ENCODE assay signal across 21 mouse cellular contexts in genomic region chr7:83972485-83972884, GRCm38 (mm10).
DNase-seq lines count a peak whose midpoint lies in the region; ATAC-seq and TF ChIP-seq lines count a peak whose summit lies in the region.
"Had no signal": no experiment of that assay in that cellular context is flagged by ENCODE, and none has a peak within 500 bp of the region (broad histone marks: within the 10 kb centered on the region; RNA-seq: fewer than 3 reads in every experiment).

No protein-coding gene starts in this region.

- no peaks in the 10 kb centered on the region for H3K36me3 ChIP-seq in embryonic facial prominence, embryonic 14.5 days (ENCODE audit: control insufficient read depth, insufficient read depth, low read length)
- H3K36me3 ChIP-seq in embryonic facial prominence, embryonic 10.5 days (replicated peaks): no peaks in the 10 kb centered on the region
- no peaks in the 10 kb centered on the region for H3K36me3 ChIP-seq in lung, embryonic 14.5 days (ENCODE audit: insufficient read depth)
- H3K36me3 ChIP-seq: forebrain, embryonic 15.5 days; heart, embryonic 10.5 days; limb, embryonic 12.5 days; neural tube, embryonic 12.5 days had no signal

- TF ChIP-seq CTCF in lung, embryonic 14.5 days (IDR thresholded peaks at IDR 0.05; ENCODE audit: low read depth): no peak

- H3K9me3 ChIP-seq in embryonic facial prominence, embryonic 14.5 days (ENCODE audit: control insufficient read depth, low read length): no peaks in the 10 kb centered on the region
- no peaks in the 10 kb centered on the region for H3K9me3 ChIP-seq in embryonic facial prominence, embryonic 10.5 days
- no peaks in the 10 kb centered on the region for H3K9me3 ChIP-seq in lung, embryonic 14.5 days (ENCODE audit: low read depth, low read length)
- H3K9me3 ChIP-seq: forebrain, embryonic 15.5 days; heart, embryonic 10.5 days; limb, embryonic 12.5 days; megakaryocyte, embryonic 14.5 days; neural tube, embryonic 12.5 days had no signal

- no peak for ATAC-seq in embryonic facial prominence, embryonic 14.5 days (ENCODE audit: low read depth)
- peak; percentile 78 for ATAC-seq in lung, embryonic 14.5 days (ENCODE audit: insufficient read depth)
- ATAC-seq in monocyte, adult 5-6 weeks (replicated peaks; ENCODE audit: insufficient number of reproducible peaks, low FRiP score, low TSS enrichment, poor library complexity, severe bottlenecking): no peak
- ATAC-seq: forebrain, embryonic 15.5 days; midbrain, embryonic 16.5 days had no signal

- no peaks in the 10 kb centered on the region for H3K27me3 ChIP-seq in embryonic facial prominence, embryonic 14.5 days (replicated peaks; ENCODE audit: control insufficient read depth, insufficient read depth, low read length)
- H3K27me3 ChIP-seq in embryonic facial prominence, embryonic 10.5 days (replicated peaks; ENCODE audit: low read depth, poor library complexity, severe bottlenecking): no peaks in the 10 kb centered on the region
- H3K27me3 ChIP-seq in lung, embryonic 14.5 days (ENCODE audit: insufficient read depth, low read length): no peaks in the 10 kb centered on the region
- H3K27me3 ChIP-seq: forebrain, embryonic 15.5 days; limb, embryonic 12.5 days; neural tube, embryonic 12.5 days had no signal

- H3K9ac ChIP-seq in embryonic facial prominence, embryonic 14.5 days (ENCODE audit: low read depth, low read length): no peak overlapping the region
- no peak overlapping the region for H3K9ac ChIP-seq in lung, embryonic 14.5 days
- H3K9ac ChIP-seq: forebrain, embryonic 15.5 days; limb, embryonic 12.5 days; liver, embryonic 14.5 days; neural tube, embryonic 12.5 days had no signal

- H3K27ac ChIP-seq in embryonic facial prominence, embryonic 14.5 days (replicated peaks; ENCODE audit: low read depth, low read length): no peak overlapping the region
- H3K27ac ChIP-seq in embryonic facial prominence, embryonic 10.5 days (replicated peaks): no peak overlapping the region
- no peak overlapping the region for H3K27ac ChIP-seq in lung, embryonic 14.5 days (ENCODE audit: low read depth)
- H3K27ac ChIP-seq: forebrain, embryonic 15.5 days; heart, embryonic 10.5 days; limb, embryonic 12.5 days; liver, embryonic 14.5 days; neural tube, embryonic 12.5 days had no signal

- H3K4me1 ChIP-seq in embryonic facial prominence, embryonic 14.5 days (ENCODE audit: control insufficient read depth, insufficient read depth, low read length): no peaks in the 10 kb centered on the region
- peaks cover 11% of the 10 kb centered on the region for H3K4me1 ChIP-seq in embryonic facial prominence, embryonic 10.5 days
- H3K4me1 ChIP-seq in lung, embryonic 14.5 days (ENCODE audit: insufficient read depth): no peaks in the 10 kb centered on the region; the same call in 1 of the 2 replicates
- H3K4me1 ChIP-seq: forebrain, embryonic 15.5 days; heart, embryonic 10.5 days; limb, embryonic 12.5 days; neural tube, embryonic 12.5 days had no signal

- WGBS in embryonic facial prominence, embryonic 14.5 days: 49% methylated on average over 7 of the region's 7 CpGs
- WGBS in embryonic facial prominence, embryonic 10.5 days: 69% methylated on average over 7 of the region's 7 CpGs
- WGBS in lung, embryonic 14.5 days: 35% methylated on average over 7 of the region's 7 CpGs

- peak; percentile 6 for DNase-seq in embryonic facial prominence, embryonic 14.5 days (ENCODE audit: low spot score)
- no peak for DNase-seq in embryonic facial prominence, embryonic 10.5 days (ENCODE audit: low spot score)
- peak; percentile 24 to 35 for DNase-seq in kidney, postnatal 4 days
- DNase-seq in kidney, postnatal 25 days: no peak
- DNase-seq in lung, embryonic 14.5 days: peak; percentile 81
- peak; percentile 34 for DNase-seq in lung, postnatal 25 days (ENCODE audit: low spot score)
- DNase-seq in c-Kit-positive CD71-positive TER-119-positive erythroid progenitor cells, embryonic 14.5 days (ENCODE audit: low spot score): no peak
- DNase-seq: adrenal gland, postnatal 25 days; gastrocnemius, postnatal 36 days; heart, postnatal 36 days; kidney, adult 9 months; right cerebral cortex, postnatal 14 days; thymus, postnatal 14 days had no signal

- no peak overlapping the region for H3K4me2 ChIP-seq in embryonic facial prominence, embryonic 14.5 days (ENCODE audit: low read depth, low read length)
- H3K4me2 ChIP-seq in lung, embryonic 14.5 days: no peak overlapping the region
- H3K4me2 ChIP-seq: forebrain, embryonic 15.5 days; limb, embryonic 12.5 days; neural tube, embryonic 12.5 days had no signal

- no peak overlapping the region for H3K4me3 ChIP-seq in embryonic facial prominence, embryonic 14.5 days (ENCODE audit: low read depth, low read length)
- no peak overlapping the region for H3K4me3 ChIP-seq in embryonic facial prominence, embryonic 10.5 days
- no peak overlapping the region for H3K4me3 ChIP-seq in lung, embryonic 14.5 days (ENCODE audit: low read depth, low read length)
- H3K4me3 ChIP-seq: forebrain, embryonic 15.5 days; heart, embryonic 10.5 days; limb, embryonic 12.5 days; neural tube, embryonic 12.5 days had no signal

Comparison
In these comparisons a context has a peak if more than half of its experiments do, and no peak if none do; other contexts are left out.
1. DNase-seq: peak in embryonic facial prominence, embryonic 14.5 days (single experiment), kidney, postnatal 4 days (2 of 2), lung, embryonic 14.5 days (single experiment) and lung, postnatal 25 days (single experiment); none in embryonic facial prominence, embryonic 10.5 days (single experiment), kidney, postnatal 25 days (0 of 2) and c-Kit-positive CD71-positive TER-119-positive erythroid progenitor cells, embryonic 14.5 days (single experiment).